Mouse (Mus musculus) heart, postnatal 14 days (tissue): ENCODE measurements around the gene Crym. TPM values are rescaled to one million over a fixed set of nuclear protein-coding genes. Genes with fewer than 3 reads are reported as not detected.

Experiments
- DNase-seq, 2 experiments: peaks; one replicate each; pipeline ENCODE4 v3.0.0; 2021 to 2022
- intact Hi-C: fragments of 180-260 bp; cut with DNase I; formaldehyde crosslinking; loops from one replicate; pipeline ENCODE4 v1.15.1; 2025
- long read RNA-seq, 2 experiments: library from polyadenylated mRNA; stranded (forward); transcript quantifications; one replicate each; pipeline ENCODE4 v2.0.0; 2021
- total RNA-seq, 2 experiments: library from RNA; stranded (reverse); gene quantifications; 2 replicates each; pipeline ENCODE4 v1.2.3; 2021

The Crym gene
- total RNA-seq, result under 1 TPM; 0.51 to 0.88 TPM
- long read RNA-seq, experiment 1, partial matches to known transcripts, result 1 of 1 reads
- long read RNA-seq, experiment 1, other reads (novel, unspliced or antisense), result 0 of 1 reads
- long read RNA-seq, experiment 2, result 0 reads

- DNase-seq, result no peak
- intact Hi-C loops, result no loop called here
These were observed at the start of gene Crym for GRCm38 (mm10) chr7:120201771-120202170. Gene Crym, minus strand, starts transcription at chr7:120202111.

- intact Hi-C loops, result no loop called here
These were observed 39.2 kb upstream of the Crym start for GRCm38 (mm10) chr7:120241092-120241491.

GRCm38 (mm10) chr7:120228541-120228940 is 26.6 kb upstream of the Crym start:
- intact Hi-C loops, result no loop called here
- no peak for DNase-seq

More at GRCm38 (mm10) chr7:120241092-120241491, 39.2 kb upstream of the Crym start:
- peak in 1 of 2 experiments; percentile 2 for DNase-seq

GRCm38 (mm10) chr7:120205989-120206388 is 4.1 kb upstream of the Crym start:
- intact Hi-C loops, result loop anchor here (5.0 kb wide), 1 partner anchor 359 kb away; no protein-coding TSS in a partner anchor
- peak in 1 of 2 experiments; percentile 4 for DNase-seq

GRCm38 (mm10) chr7:120203789-120204188 is 1.9 kb upstream of the Crym start, which contains the start of gene Abca14:
Gene Abca14, plus strand, starts transcription at chr7:120203961.
- intact Hi-C loops, result loop anchor here (1.0 kb wide), 1 partner anchor 79 kb away; no protein-coding TSS in a partner anchor
- peak; percentile 87 to 88 for DNase-seq

- peak in 1 of 2 experiments; percentile 10 for DNase-seq
These were observed 623 bp downstream of the Crym start for GRCm38 (mm10) chr7:120201231-120201744.

GRCm38 (mm10) chr7:120195207-120195606 is 6.7 kb downstream of the Crym start:
- intact Hi-C loops, result no loop called here

More at GRCm38 (mm10) chr7:120201231-120201744, 623 bp downstream of the Crym start:
- intact Hi-C loops, result no loop called here

GRCm38 (mm10) chr7:120192816-120193215 is 9.1 kb downstream of the Crym start:
- intact Hi-C loops, result no loop called here
- no peak for DNase-seq

More at GRCm38 (mm10) chr7:120195207-120195606, 6.7 kb downstream of the Crym start:
- no peak for DNase-seq

GRCm38 (mm10) chr7:120192207-120192606 is 9.7 kb downstream of the Crym start:
- no peak for DNase-seq
- intact Hi-C loops, result no loop called here

- no peak for DNase-seq
- intact Hi-C loops, result no loop called here
These were observed 11.7 kb downstream of the Crym start for GRCm38 (mm10) chr7:120190150-120190665.

- intact Hi-C loops, result no loop called here
- DNase-seq, result no peak
These were observed 12.4 kb downstream of the Crym start for GRCm38 (mm10) chr7:120189369-120190149.

GRCm38 (mm10) chr7:120188946-120189345 is 13.0 kb downstream of the Crym start:
- intact Hi-C loops, result no loop called here
- no peak for DNase-seq

GRCm38 (mm10) chr7:120182891-120183290 is 19.0 kb downstream of the Crym start:
- intact Hi-C loops, result no loop called here
- no peak for DNase-seq

GRCm38 (mm10) chr7:120181401-120182230 is 20.3 kb downstream of the Crym start:
- DNase-seq, result no peak
- intact Hi-C loops, result no loop called here

- DNase-seq, result no peak
- intact Hi-C loops, result no loop called here
These were observed 21.4 kb downstream of the Crym start for GRCm38 (mm10) chr7:120180547-120180946.

GRCm38 (mm10) chr7:120178935-120179334 is 23.0 kb downstream of the Crym start:
- no peak for DNase-seq
- intact Hi-C loops, result loop anchor here (10.0 kb wide), 1 partner anchor 56 kb away; no protein-coding TSS in a partner anchor

- DNase-seq, result no peak
- intact Hi-C loops, result loop anchor here (10.0 kb wide), 1 partner anchor 57 kb away; no protein-coding TSS in a partner anchor
These were observed 24.3 kb downstream of the Crym start for GRCm38 (mm10) chr7:120177611-120178010.

GRCm38 (mm10) chr7:120174723-120175504 is 27.0 kb downstream of the Crym start:
- no peak for DNase-seq
- intact Hi-C loops, result loop anchor here (10.0 kb wide), 1 partner anchor 60 kb away; no protein-coding TSS in a partner anchor

- DNase-seq, result no peak
- intact Hi-C loops, result loop anchor here (10.0 kb wide), 1 partner anchor 61 kb away; no protein-coding TSS in a partner anchor
These were observed 28.2 kb downstream of the Crym start, which contains the start of gene Anks4b for GRCm38 (mm10) chr7:120173603-120174244. Gene Anks4b, plus strand, starts transcription at chr7:120173858.
